Mouse (Mus musculus) olfactory bulb, adult 2 months (tissue): ENCODE results near the gene Eml2. TPM values are rescaled to one million over a fixed set of nuclear protein-coding genes. Genes with fewer than 3 reads are reported as not detected.
"Not testable (repeated sequence)": the region's sequence is repeated elsewhere in the genome, so short reads cannot be mapped to it uniquely, and the experiment has no call there.

ENCODE experiments used
- H3K27ac ChIP-seq: fragments of 200-500 bp; 2 replicates; pipeline ENCODE4 v1.5.1; 2012; ENCODE audit warnings: low read depth, low read length; ENCODE audit not compliant: insufficient read depth
- H3K4me1 ChIP-seq: fragments of 200-500 bp; 2 replicates; pipeline ENCODE4 v1.6.1; 2012; ENCODE audit warnings: low read length; ENCODE audit not compliant: control insufficient read depth, insufficient read depth
- H3K4me3 ChIP-seq: fragments of 200-500 bp; 2 replicates; pipeline ENCODE4 v1.5.1; 2012; ENCODE audit warnings: mild to moderate bottlenecking, low read depth, low read length, moderate library complexity; ENCODE audit not compliant: insufficient read depth
- CTCF ChIP-seq: fragments of 200-500 bp; IDR thresholded peaks from 2 replicates; pipeline ENCODE4 v1.5.1; 2012; ENCODE audit warnings: low read depth, mild to moderate bottlenecking, low read length, moderate library complexity; ENCODE audit not compliant: insufficient read depth
- POLR2A ChIP-seq: fragments of 200-500 bp; IDR thresholded peaks from 2 replicates; pipeline ENCODE4 v1.6.1; 2012; ENCODE audit warnings: mild to moderate bottlenecking, low read depth, low read length, moderate library complexity; ENCODE audit not compliant: insufficient read depth
- WGBS: fragments of 180-500 bp; shearing (Covaris S2); methylation state at CpG from one replicate; pipeline ENCODE4 v1.1.7; 2018; 5-methylcytosine and 5-hydroxymethylcytosine counted together
- polyA plus RNA-seq: library from polyadenylated mRNA; stranded (reverse); fragments of >200 nt; gene quantifications from 2 replicates; pipeline ENCODE4 v1.2.4, GENCODE M21; 2012; ENCODE audit warnings: low replicate concordance; ENCODE audit not compliant: missing spikeins, insufficient read depth, insufficient read length

Eml2 gene
- polyA plus RNA-seq, 1 experiment = not detected

- peak overlapping the region; percentile 67 for H3K4me3 ChIP-seq
- peaks cover 20% of the 10 kb centered on the region for H3K4me1 ChIP-seq
- TF ChIP-seq POLR2A = no peak
- TF ChIP-seq CTCF = no peak
- WGBS = 7% methylated on average over 20 of the region's 20 CpGs
- peak overlapping the region; percentile 65 for H3K27ac ChIP-seq
Observed at GRCm38 (mm10) chr7:19148180-19148874, 27.9 kb upstream of the Eml2 start.

DNA sequence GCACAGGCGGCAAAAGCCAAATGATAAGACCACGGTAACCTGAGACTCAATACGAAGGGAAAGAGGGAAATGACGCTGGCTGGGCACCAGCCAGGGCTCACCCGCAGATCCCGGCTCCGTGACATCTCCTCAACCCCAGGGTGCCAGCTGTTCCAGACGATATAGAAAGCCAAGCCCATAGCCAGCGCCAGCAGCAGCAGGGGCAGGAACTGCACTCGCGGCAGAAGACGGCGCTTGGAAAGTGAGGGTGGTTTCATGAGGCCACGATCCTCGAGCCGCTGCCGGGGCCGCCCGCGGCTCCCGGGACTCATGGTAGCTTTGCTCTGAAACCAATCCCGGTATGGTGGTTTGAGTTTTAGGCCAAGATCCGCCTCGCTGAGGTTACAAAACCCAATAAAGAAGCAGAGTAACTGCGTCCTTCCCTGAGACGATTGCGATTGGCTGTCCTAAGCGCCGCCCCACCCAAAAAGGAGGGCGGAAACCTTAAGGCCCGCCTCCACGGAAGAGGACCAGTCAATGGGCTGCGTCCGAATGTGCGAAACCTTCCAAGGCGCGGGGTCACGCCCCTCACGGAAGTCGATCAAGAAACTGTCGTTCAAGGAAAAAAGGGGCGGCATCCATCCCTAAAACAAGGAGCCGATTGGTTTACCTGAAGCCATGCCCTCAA, 27.2 kb upstream of the Eml2 start, which contains the start of gene Qpctl:
Gene Qpctl (minus strand): TSS at position 417 of the 667 bp plus-strand sequence.
- Histone ChIP-seq H3K4me1 (peaks cover 20% of the 10 kb centered on the region), H3K27ac (peak within 1 kb of the TSS; percentile 81), H3K4me3 (peak within 1 kb of the TSS; percentile 67)
- WGBS = under 1% methylated on average over 43 of the region's 43 CpGs
- TF ChIP-seq POLR2A (peak; percentile 89), CTCF (no peak)

GRCm38 (mm10) chr7:19149626-19150025, 26.6 kb upstream of the Eml2 start, which contains the start of gene Snrpd2:
Gene Snrpd2 (plus strand): TSS chr7:19149722.
- H3K27ac ChIP-seq = peak within 1 kb of the TSS; percentile 81
- H3K4me1 ChIP-seq = peaks cover 20% of the 10 kb centered on the region
- WGBS = under 1% methylated on average over 24 of the region's 24 CpGs
- peak; percentile 67 for TF ChIP-seq POLR2A
- TF ChIP-seq CTCF = no peak
- H3K4me3 ChIP-seq = peak within 1 kb of the TSS; percentile 67

DNA sequence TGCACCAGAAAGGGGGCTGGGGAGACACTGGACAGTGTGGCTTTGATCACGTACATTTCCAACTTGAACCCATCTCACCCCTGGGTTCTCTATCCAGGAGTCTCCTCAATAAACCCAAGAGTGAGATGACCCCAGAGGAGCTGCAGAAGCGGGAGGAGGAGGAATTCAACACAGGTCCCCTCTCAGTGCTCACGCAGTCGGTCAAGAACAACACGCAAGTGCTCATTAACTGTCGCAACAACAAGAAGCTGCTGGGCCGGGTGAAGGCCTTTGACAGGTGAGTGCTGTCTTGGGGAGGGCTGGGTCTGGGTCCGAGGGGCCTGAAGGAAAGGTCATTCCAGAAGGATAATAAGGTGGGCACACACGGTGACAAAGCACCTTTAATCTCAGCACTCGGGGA, 25.1 kb upstream of the Eml2 start:
- H3K4me3 ChIP-seq = not testable (repeated sequence)
- WGBS = 85% methylated on average over 10 of the region's 10 CpGs

GRCm38 (mm10) chr7:19154796-19155195, 21.4 kb upstream of the Eml2 start:
- WGBS = 31% methylated on average over 8 of the region's 8 CpGs

More for the DNA sequence above, 25.1 kb upstream of the Eml2 start:
- peaks cover 29% of the 10 kb centered on the region for H3K4me1 ChIP-seq
- not testable (repeated sequence) for H3K27ac ChIP-seq

GRCm38 (mm10) chr7:19155825-19156475, 20.3 kb upstream of the Eml2 start:
- WGBS = 34% methylated on average over 13 of the region's 13 CpGs

More at GRCm38 (mm10) chr7:19154796-19155195, 21.4 kb upstream of the Eml2 start:
- Histone ChIP-seq H3K4me3 (no peak overlapping the region), H3K27ac (no peak overlapping the region), H3K4me1 (peaks cover 39% of the 10 kb centered on the region)
- TF ChIP-seq CTCF (no peak), POLR2A (no peak)

DNA sequence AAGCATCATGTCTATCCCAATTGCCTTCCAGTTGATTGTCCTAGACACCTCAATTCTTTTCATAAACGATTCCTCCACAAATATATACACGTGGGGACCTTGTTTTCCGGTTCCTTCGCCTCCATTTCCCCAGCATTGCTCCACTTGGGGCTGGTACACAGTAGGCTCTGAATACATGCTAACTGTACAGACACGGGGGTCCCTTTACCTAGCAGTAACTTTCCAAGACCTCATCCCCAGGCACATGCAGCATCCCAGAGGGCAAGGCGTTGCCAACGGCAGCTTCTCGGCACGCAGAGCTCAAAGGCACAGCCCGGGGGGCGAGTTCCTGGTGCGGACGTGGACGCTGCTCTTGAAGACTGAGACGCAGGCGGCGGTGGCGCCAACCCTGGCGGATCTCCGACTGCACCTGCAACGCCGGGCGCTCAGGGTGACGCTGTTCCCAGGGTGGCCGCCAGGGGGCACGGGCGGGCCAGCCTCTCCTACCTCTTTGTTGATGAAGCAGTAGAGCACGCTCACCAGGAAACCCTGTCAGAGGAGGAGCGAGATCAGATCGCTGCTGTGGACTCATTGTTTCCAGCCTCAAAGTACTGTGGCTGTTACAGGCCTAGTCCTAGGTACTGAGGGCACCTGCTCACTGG, 18.9 kb upstream of the Eml2 start:
- Histone ChIP-seq H3K27ac (peak overlapping the region; percentile 54; the same call in 1 of the 2 replicates), H3K4me1 (peaks cover 42% of the 10 kb centered on the region), H3K4me3 (no peak overlapping the region)
- 5% methylated on average over 30 of the region's 30 CpGs for WGBS
- no peak for TF ChIP-seq POLR2A
- peak; percentile 96 for TF ChIP-seq CTCF

More at GRCm38 (mm10) chr7:19155825-19156475, 20.3 kb upstream of the Eml2 start:
- Histone ChIP-seq H3K4me3 (no peak overlapping the region), H3K4me1 (peaks cover 43% of the 10 kb centered on the region), H3K27ac (peak overlapping the region; percentile 40; the same call in 1 of the 2 replicates)
- no peak for TF ChIP-seq CTCF
- TF ChIP-seq POLR2A = no peak

DNA sequence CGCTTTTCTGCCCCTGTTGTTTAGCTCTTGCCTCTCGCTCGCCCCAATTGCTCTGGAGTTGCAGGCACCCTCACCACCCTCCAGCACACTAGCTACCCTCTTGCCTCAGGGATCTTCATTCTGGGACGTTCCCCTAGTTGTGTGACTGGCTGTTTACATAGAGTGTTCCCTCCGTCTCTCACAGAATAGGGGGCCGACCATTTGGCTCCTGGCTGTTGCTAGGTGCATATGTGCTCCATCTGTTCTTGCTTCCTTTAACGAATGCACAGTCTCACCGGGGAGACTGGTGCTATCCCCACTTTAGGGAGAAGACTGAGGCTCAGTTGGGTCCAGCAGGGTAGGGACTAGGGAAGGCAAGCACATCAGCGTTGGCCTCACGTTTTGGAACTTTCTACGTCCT, 17.6 kb upstream of the Eml2 start:
- Histone ChIP-seq H3K4me1 (peaks cover 42% of the 10 kb centered on the region), H3K27ac (no peak overlapping the region), H3K4me3 (no peak overlapping the region)
- TF ChIP-seq POLR2A (no peak), CTCF (no peak)
- 73% methylated on average over 11 of the region's 11 CpGs for WGBS
